Comparison of ENCODE assay signal across 14 mouse cellular contexts in the genomic region with DNA sequence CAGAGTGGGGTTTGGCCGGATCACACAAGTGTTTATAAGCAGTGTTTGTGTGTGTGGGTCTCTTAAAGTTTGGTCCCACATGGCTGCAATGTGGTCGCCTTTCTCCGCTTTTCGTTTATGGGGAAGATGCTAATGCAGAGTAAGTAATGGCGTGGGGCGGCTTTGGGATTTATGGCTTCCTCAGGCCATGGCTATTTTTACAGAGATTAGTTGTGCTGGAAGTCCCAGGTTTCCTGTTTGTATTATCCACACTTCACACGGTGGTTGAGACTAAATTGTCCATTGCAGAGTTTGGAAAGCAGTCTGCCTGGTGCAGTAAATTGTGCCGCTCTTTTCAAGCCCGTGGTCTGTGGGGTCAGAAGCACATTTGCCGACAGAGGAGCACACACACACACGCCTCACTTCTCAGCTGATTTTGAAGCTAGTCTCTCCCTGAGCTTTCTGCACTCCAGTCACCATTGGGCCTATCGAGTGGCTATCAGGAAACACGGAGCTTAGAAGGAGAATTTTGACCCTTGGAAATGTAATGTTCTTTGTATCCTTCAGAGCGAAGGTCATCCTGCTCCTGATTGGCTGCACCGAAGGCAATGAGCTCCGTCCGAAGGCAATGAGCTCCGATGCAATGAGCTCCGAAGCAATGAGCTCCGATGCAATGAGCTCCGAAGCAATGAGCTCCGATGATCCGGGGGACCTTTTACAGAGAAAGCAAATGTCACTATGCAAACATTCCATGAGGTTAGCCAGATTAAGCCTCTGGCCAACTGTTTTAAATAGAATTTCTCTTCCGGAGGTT.
A peak's percentile ranks its signal among the peaks of the same experiment; 100 is the strongest.
DNase-seq lines count a peak whose midpoint lies in the region; ATAC-seq and TF ChIP-seq lines count a peak whose summit lies in the region.
"Had no signal": no experiment of that assay in that cellular context is flagged by ENCODE, and none has a peak within 500 bp of the region (broad histone marks: within the 10 kb centered on the region; RNA-seq: fewer than 3 reads in every experiment).

No protein-coding gene starts in this region.

- 74% methylated on average over 24 of the region's 24 CpGs for WGBS in heart, postnatal 0 days
- 33% methylated on average over 24 of the region's 24 CpGs for WGBS in intestine, embryonic 14.5 days
- 28% methylated on average over 24 of the region's 24 CpGs for WGBS in kidney, postnatal 0 days
- WGBS in neural tube, embryonic 13.5 days: 66% methylated on average over 24 of the region's 24 CpGs

- no peak overlapping the region for H3K9ac ChIP-seq in heart, postnatal 0 days (replicated peaks; ENCODE audit: low read depth, low read length)
- H3K9ac ChIP-seq in intestine, embryonic 14.5 days (ENCODE audit: low read length): no peak overlapping the region
- 0 out of 2 replicates have a peak overlapping the region, but pooled peaks have one; percentile 14 for H3K9ac ChIP-seq in kidney, postnatal 0 days (ENCODE audit: low read depth, low read length)
- H3K9ac ChIP-seq in neural tube, embryonic 13.5 days: no peak overlapping the region
- H3K9ac ChIP-seq: hindbrain, embryonic 13.5 days; liver, embryonic 15.5 days had no signal

- no peak overlapping the region for H3K4me3 ChIP-seq in heart, postnatal 0 days (ENCODE audit: low read depth, low read length)
- peak overlapping the region; percentile 15; the same call in 1 of the 2 replicates for H3K4me3 ChIP-seq in intestine, embryonic 14.5 days (ENCODE audit: low read depth, low read length)
- H3K4me3 ChIP-seq in kidney, postnatal 0 days (replicated peaks; ENCODE audit: low read depth, low read length): 0 out of 2 replicates have a peak overlapping the region, but pooled peaks have one; percentile 5
- no peak overlapping the region for H3K4me3 ChIP-seq in neural tube, embryonic 13.5 days
- H3K4me3 ChIP-seq: hindbrain, embryonic 13.5 days; liver, embryonic 15.5 days; megakaryocyte, embryonic 14.5 days had no signal

- no peaks in the 10 kb centered on the region for H3K4me1 ChIP-seq in heart, postnatal 0 days (ENCODE audit: control insufficient read depth, insufficient read depth)
- H3K4me1 ChIP-seq in intestine, embryonic 14.5 days (replicated peaks; ENCODE audit: control insufficient read depth, insufficient read depth, low read length): peaks cover 5% of the 10 kb centered on the region; the same call in 1 of the 2 replicates
- H3K4me1 ChIP-seq in kidney, postnatal 0 days (replicated peaks; ENCODE audit: insufficient read depth, low read length): no peaks in the 10 kb centered on the region; the same call in 1 of the 2 replicates
- 0 out of 2 replicates have a peak, but pooled peaks cover 4% of the 10 kb centered on the region for H3K4me1 ChIP-seq in neural tube, embryonic 13.5 days (replicated peaks)
- H3K4me1 ChIP-seq: hindbrain, embryonic 13.5 days; liver, embryonic 15.5 days; megakaryocyte, embryonic 14.5 days had no signal

- no peaks in the 10 kb centered on the region for H3K9me3 ChIP-seq in heart, postnatal 0 days (replicated peaks; ENCODE audit: control insufficient read depth, low read length)
- no peaks in the 10 kb centered on the region for H3K9me3 ChIP-seq in intestine, embryonic 14.5 days (ENCODE audit: control insufficient read depth, low read length)
- no peaks in the 10 kb centered on the region for H3K9me3 ChIP-seq in kidney, postnatal 0 days (replicated peaks; ENCODE audit: low read length)
- H3K9me3 ChIP-seq in neural tube, embryonic 13.5 days: no peaks in the 10 kb centered on the region
- H3K9me3 ChIP-seq: hindbrain, embryonic 13.5 days; liver, embryonic 15.5 days had no signal

- 0 out of 2 replicates have a peak overlapping the region, but pooled peaks have one; percentile 3 for H3K4me2 ChIP-seq in heart, postnatal 0 days (ENCODE audit: low read depth, low read length)
- peak overlapping the region; percentile 45 for H3K4me2 ChIP-seq in intestine, embryonic 14.5 days (ENCODE audit: low read length)
- H3K4me2 ChIP-seq in kidney, postnatal 0 days (ENCODE audit: low read length): peak overlapping the region; percentile 39
- H3K4me2 ChIP-seq in neural tube, embryonic 13.5 days: peak overlapping the region; percentile 25; the same call in 1 of the 2 replicates
- H3K4me2 ChIP-seq: hindbrain, embryonic 13.5 days; liver, embryonic 15.5 days had no signal

- H3K27me3 ChIP-seq in heart, postnatal 0 days (ENCODE audit: control insufficient read depth, insufficient read depth, low read length): no peaks in the 10 kb centered on the region
- H3K27me3 ChIP-seq in intestine, embryonic 14.5 days (replicated peaks; ENCODE audit: control insufficient read depth, insufficient read depth, low read length): no peaks in the 10 kb centered on the region
- H3K27me3 ChIP-seq in kidney, postnatal 0 days (ENCODE audit: insufficient read depth, low read length): no peaks in the 10 kb centered on the region
- no peaks in the 10 kb centered on the region for H3K27me3 ChIP-seq in neural tube, embryonic 13.5 days
- H3K27me3 ChIP-seq: hindbrain, embryonic 13.5 days; liver, embryonic 15.5 days; megakaryocyte, embryonic 14.5 days had no signal

- no peak overlapping the region for H3K27ac ChIP-seq in heart, postnatal 0 days (ENCODE audit: low read depth)
- H3K27ac ChIP-seq in intestine, embryonic 14.5 days (ENCODE audit: low read depth): no peak overlapping the region; the same call in 1 of the 2 replicates
- peak overlapping the region; percentile 58 for H3K27ac ChIP-seq in kidney, postnatal 0 days
- H3K27ac ChIP-seq in neural tube, embryonic 13.5 days (replicated peaks): no peak overlapping the region
- H3K27ac ChIP-seq: hindbrain, embryonic 13.5 days; liver, embryonic 15.5 days had no signal

- ATAC-seq in heart, postnatal 0 days (ENCODE audit: insufficient read depth, low read depth): no peak
- no peak for ATAC-seq in intestine, embryonic 14.5 days (replicated peaks; ENCODE audit: low FRiP score, low TSS enrichment, low read depth)
- ATAC-seq in kidney, postnatal 0 days (replicated peaks; ENCODE audit: low FRiP score, low read depth): no peak; the same call in 1 of the 2 replicates
- ATAC-seq in neural tube, embryonic 13.5 days (ENCODE audit: low read depth): peak; percentile 47; the same call in 1 of the 2 replicates
- ATAC-seq in erythroid progenitor cell, adult 5-6 weeks (replicated peaks; ENCODE audit: low FRiP score, poor library complexity, severe bottlenecking): no peak

- intact Hi-C loops in left cerebral cortex, postnatal 14 days (cut with DNase I): no loop called here

- no peak for TF ChIP-seq EP300 in heart, postnatal 0 days (IDR thresholded peaks at IDR 0.05; ENCODE audit: low read depth)

- DNase-seq in heart, postnatal 0 days (ENCODE audit: low spot score): no peak
- no peak for DNase-seq in heart, postnatal 4 days
- peak; percentile 64 for DNase-seq in intestine, embryonic 14.5 days (ENCODE audit: low spot score)
- peak; percentile 63 for DNase-seq in kidney, postnatal 0 days (ENCODE audit: low spot score)
- DNase-seq in left cerebral cortex, postnatal 14 days (ENCODE audit: low spot score in 2 of 2): no peak
- DNase-seq in ovary, adult 18-20 months (ENCODE audit: low spot score): no peak
- DNase-seq: adrenal gland, adult 8-10 months; cerebellum, adult 11 months; thymus, postnatal 14 days had no signal

- no peak for TF ChIP-seq CTCF in heart, postnatal 0 days (IDR thresholded peaks at IDR 0.05; ENCODE audit: low read depth)
- TF ChIP-seq CTCF in kidney, postnatal 0 days (IDR thresholded peaks at IDR 0.05; ENCODE audit: low read depth): no peak

- H3K36me3 ChIP-seq in heart, postnatal 0 days (replicated peaks; ENCODE audit: control insufficient read depth, insufficient read depth, low read length): no peaks in the 10 kb centered on the region
- H3K36me3 ChIP-seq in intestine, embryonic 14.5 days (ENCODE audit: control insufficient read depth, insufficient read depth, low read length): no peaks in the 10 kb centered on the region
- H3K36me3 ChIP-seq in kidney, postnatal 0 days (ENCODE audit: insufficient read depth, low read length): no peaks in the 10 kb centered on the region
- H3K36me3 ChIP-seq in neural tube, embryonic 13.5 days: no peaks in the 10 kb centered on the region
- H3K36me3 ChIP-seq: hindbrain, embryonic 13.5 days; liver, embryonic 15.5 days had no signal

Comparison
In these comparisons a context has a peak if more than half of its experiments do, and no peak if none do; other contexts are left out.
1. DNase-seq: peak in intestine, embryonic 14.5 days (single experiment) and kidney, postnatal 0 days (single experiment); none in heart, postnatal 0 days (single experiment), heart, postnatal 4 days (single experiment), left cerebral cortex, postnatal 14 days (0 of 2) and ovary, adult 18-20 months (single experiment).
2. H3K4me3 ChIP-seq: peak in intestine, embryonic 14.5 days (single experiment) and kidney, postnatal 0 days (single experiment); none in heart, postnatal 0 days (single experiment) and neural tube, embryonic 13.5 days (single experiment).
3. Peak in every context shown above with its lines, with median percentiles within 50 percentile points of each other: H3K4me2 ChIP-seq.